Mouse (Mus musculus) liver, postnatal 0 days (tissue): ENCODE measurements around the gene Mrpl36. TPM values are rescaled to one million over a fixed set of nuclear protein-coding genes. Genes with fewer than 3 reads are reported as not detected.

Experiments
- ATAC-seq: fragments of 200-750 bp; cut with Nextera tagmentation; 2 replicates; pipeline ENCODE4 v1.8.0; 2017; ENCODE audit warnings: mild to moderate bottlenecking, moderate library complexity
- DNase-seq: peaks from one replicate; pipeline ENCODE4 v3.0.0-alpha.2; 2016
- H3K27ac ChIP-seq: fragments of 300-500 bp; sonication (generic); 2 replicates; pipeline ENCODE4 v1.5.1; 2014; ENCODE audit warnings: antibody characterized with exemption, moderate library complexity, mild to moderate bottlenecking, low read depth
- H3K27me3 ChIP-seq: fragments of 300-500 bp; sonication (generic); 2 replicates; pipeline ENCODE4 v1.6.1; 2014; ENCODE audit warnings: low read length, control low read depth, mixed read lengths; ENCODE audit not compliant: insufficient read depth
- H3K36me3 ChIP-seq: fragments of 300-500 bp; sonication (generic); replicated peaks from 2 replicates; pipeline ENCODE4 v1.6.1; 2014; ENCODE audit warnings: mild to moderate bottlenecking, control low read depth, low read length, moderate library complexity, mixed read lengths; ENCODE audit not compliant: insufficient read depth
- H3K4me1 ChIP-seq: fragments of 300-500 bp; sonication (generic); 2 replicates; pipeline ENCODE4 v1.6.1; 2014; ENCODE audit warnings: antibody characterized with exemption, mild to moderate bottlenecking, control low read depth; ENCODE audit not compliant: insufficient read depth
- H3K4me2 ChIP-seq: fragments of 300-500 bp; sonication (generic); 2 replicates; pipeline ENCODE4 v1.6.1; 2014; ENCODE audit warnings: low read depth, mild to moderate bottlenecking, low read length, moderate library complexity, mixed read lengths
- H3K4me3 ChIP-seq: fragments of 300-500 bp; sonication (generic); 2 replicates; pipeline ENCODE4 v1.5.1; 2014; ENCODE audit warnings: low read depth, low read length
- H3K9ac ChIP-seq: fragments of 300-500 bp; sonication (generic); replicated peaks from 2 replicates; pipeline ENCODE4 v1.6.1; 2014; ENCODE audit warnings: mild to moderate bottlenecking, moderate library complexity
- H3K9me3 ChIP-seq: fragments of 300-500 bp; sonication (generic); 2 replicates; pipeline ENCODE4 v1.6.1; 2016; ENCODE audit warnings: mild to moderate bottlenecking, control low read depth, low read length, mixed read lengths
- CTCF ChIP-seq: sonication (generic); IDR thresholded peaks from 2 replicates; pipeline ENCODE4 v1.5.1; 2016; ENCODE audit warnings: antibody characterized with exemption, low read depth
- EP300 ChIP-seq: IDR thresholded peaks from 2 replicates; pipeline ENCODE4 v1.6.1; 2016; ENCODE audit warnings: antibody characterized with exemption, low read depth, mild to moderate bottlenecking
- WGBS: fragments of 180-500 bp; shearing (Covaris S2); extraction: QIAGEN DNeasy Blood & Tissue Kit; methylation state at CpG from one replicate; pipeline ENCODE4 v1.1.7; 2014; ENCODE audit not compliant: insufficient replicate concordance; 5-methylcytosine and 5-hydroxymethylcytosine counted together
- polyA plus RNA-seq: library from polyadenylated mRNA; unstranded; fragments of >200 nt; fragmentation: Nextera tagmentation; extraction: Ambion mirVana; gene quantifications from 2 replicates; pipeline ENCODE4 v1.2.1, GENCODE M21; 2015

Mrpl36 gene
- polyA plus RNA-seq: 88.7 and 90.4 TPM in 2 replicates

GRCm38 (mm10) chr13:73327827-73328698 is at the start of gene Mrpl36, which contains the start of gene Ndufs6:
Mrpl36 (plus strand) TSS chr13:73328513.
Ndufs6 (minus strand) TSS chr13:73328542.
- DNase-seq: peak; percentile 93
- H3K9me3 ChIP-seq: no peaks in the 10 kb centered on the region
- peak within 1 kb of the TSS; percentile 95 for H3K4me3 ChIP-seq
- WGBS: 1% methylated on average over 45 of the region's 45 CpGs
- H3K36me3 ChIP-seq: peaks cover 23% of the 10 kb centered on the region
- no peak for TF ChIP-seq CTCF
- no peak for TF ChIP-seq EP300
- H3K27ac ChIP-seq: peak within 1 kb of the TSS; percentile 81
- H3K9ac ChIP-seq: peak within 1 kb of the TSS; percentile 83
- peak within 1 kb of the TSS; percentile 82 for H3K4me2 ChIP-seq
- H3K27me3 ChIP-seq: no peaks in the 10 kb centered on the region
- peak; percentile 86 for ATAC-seq
- peaks cover 16% of the 10 kb centered on the region for H3K4me1 ChIP-seq

DNA sequence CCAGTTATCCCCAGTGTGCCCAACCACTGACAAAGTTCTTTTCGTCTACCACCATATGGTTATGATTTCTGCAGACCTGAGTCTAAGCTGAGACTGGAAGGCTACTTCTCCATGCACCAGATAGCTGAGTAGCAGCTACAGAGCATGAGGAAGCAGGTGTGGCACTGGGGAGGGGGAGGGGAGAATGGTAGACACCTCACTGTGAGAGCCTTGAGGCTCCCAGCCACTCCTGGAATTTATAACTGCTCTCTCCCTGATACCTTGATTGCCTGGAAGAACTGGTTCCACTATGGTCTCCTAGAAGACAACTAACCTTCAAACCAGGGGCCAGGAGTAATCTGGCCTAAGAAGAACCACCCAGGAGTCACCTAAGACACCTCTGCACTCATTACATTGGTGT is 49.1 kb upstream of the Mrpl36 start:
- Histone ChIP-seq H3K4me3 (no peak overlapping the region), H3K4me1 (no peaks in the 10 kb centered on the region), H3K4me2 (no peak overlapping the region), H3K36me3 (no peaks in the 10 kb centered on the region), H3K9me3 (no peaks in the 10 kb centered on the region), H3K27ac (no peak overlapping the region), H3K9ac (no peak overlapping the region), H3K27me3 (peaks cover 2% of the 10 kb centered on the region; the same call in 1 of the 2 replicates)
- 52% methylated on average over 1 of the region's 1 CpGs for WGBS
- ATAC-seq (no peak), DNase-seq (no peak)
- no peak for TF ChIP-seq EP300
- no peak for TF ChIP-seq CTCF

DNA sequence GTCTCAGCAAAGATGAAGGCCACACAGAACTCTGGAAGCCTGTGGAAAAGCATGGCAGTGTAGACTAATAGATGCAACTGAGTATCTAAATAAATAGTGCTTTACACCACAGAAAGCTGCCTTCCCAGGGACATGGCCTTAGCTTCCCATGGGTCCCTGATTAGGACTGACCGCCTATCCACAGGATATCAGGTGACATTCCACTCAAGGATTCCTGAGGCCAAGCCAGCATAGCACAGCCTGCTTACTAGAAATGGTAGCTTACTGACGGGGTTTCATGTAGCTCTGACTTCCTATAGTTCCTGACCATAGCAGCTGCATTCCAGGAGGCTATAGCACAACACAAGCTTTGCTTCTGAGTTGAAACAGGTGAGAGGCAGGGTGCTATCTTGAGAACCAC is 45.9 kb upstream of the Mrpl36 start:
- WGBS: 55% methylated on average over 2 of the region's 2 CpGs
- no peak for TF ChIP-seq EP300
- no peak for TF ChIP-seq CTCF

GRCm38 (mm10) chr13:73283534-73283933 is 44.8 kb upstream of the Mrpl36 start:
- H3K4me2 ChIP-seq: no peak overlapping the region
- no peak overlapping the region for H3K27ac ChIP-seq
- ATAC-seq: no peak
- no peak overlapping the region for H3K9ac ChIP-seq
- H3K36me3 ChIP-seq: no peaks in the 10 kb centered on the region
- 64% methylated on average over 1 of the region's 1 CpGs for WGBS
- H3K9me3 ChIP-seq: no peaks in the 10 kb centered on the region
- no peak for DNase-seq
- TF ChIP-seq EP300: no peak
- TF ChIP-seq CTCF: no peak
- H3K4me3 ChIP-seq: no peak overlapping the region
- H3K27me3 ChIP-seq: no peaks in the 10 kb centered on the region
- no peaks in the 10 kb centered on the region for H3K4me1 ChIP-seq

More for the DNA sequence above, 45.9 kb upstream of the Mrpl36 start:
- no peak for ATAC-seq
- Histone ChIP-seq H3K4me2 (no peak overlapping the region), H3K27me3 (no peaks in the 10 kb centered on the region), H3K9me3 (no peaks in the 10 kb centered on the region), H3K4me1 (no peaks in the 10 kb centered on the region), H3K9ac (no peak overlapping the region), H3K4me3 (no peak overlapping the region), H3K27ac (no peak overlapping the region), H3K36me3 (no peaks in the 10 kb centered on the region)
- DNase-seq: no peak

DNA sequence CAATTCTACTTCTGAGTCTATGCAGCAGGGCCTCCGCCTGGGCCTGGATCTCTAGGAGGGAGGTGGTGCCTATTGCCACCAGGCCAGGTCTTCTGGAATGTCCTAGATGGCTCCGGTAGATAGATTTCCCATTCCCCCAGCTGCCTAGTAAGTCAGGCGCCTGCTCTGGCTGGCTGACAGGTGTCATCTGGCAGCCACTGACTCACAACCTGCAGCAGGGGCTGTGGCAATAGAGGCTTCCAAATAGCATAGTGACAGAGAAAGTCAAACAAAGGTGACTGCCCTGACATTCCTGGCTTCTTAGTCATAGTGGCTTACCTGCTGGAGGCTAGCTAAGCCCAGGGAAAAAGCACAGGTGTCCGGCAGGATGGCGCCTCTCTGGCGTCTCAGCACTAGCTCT is 38.1 kb upstream of the Mrpl36 start:
- DNase-seq (no peak), ATAC-seq (peak; percentile 56)
- no peak for TF ChIP-seq CTCF
- TF ChIP-seq EP300: no peak
- no peak overlapping the region for H3K4me2 ChIP-seq
- H3K27me3 ChIP-seq: no peaks in the 10 kb centered on the region
- H3K9me3 ChIP-seq: no peaks in the 10 kb centered on the region
- H3K9ac ChIP-seq: no peak overlapping the region
- H3K36me3 ChIP-seq: no peaks in the 10 kb centered on the region
- H3K27ac ChIP-seq: no peak overlapping the region
- H3K4me1 ChIP-seq: no peaks in the 10 kb centered on the region
- no peak overlapping the region for H3K4me3 ChIP-seq
- WGBS: 57% methylated on average over 6 of the region's 6 CpGs

DNA sequence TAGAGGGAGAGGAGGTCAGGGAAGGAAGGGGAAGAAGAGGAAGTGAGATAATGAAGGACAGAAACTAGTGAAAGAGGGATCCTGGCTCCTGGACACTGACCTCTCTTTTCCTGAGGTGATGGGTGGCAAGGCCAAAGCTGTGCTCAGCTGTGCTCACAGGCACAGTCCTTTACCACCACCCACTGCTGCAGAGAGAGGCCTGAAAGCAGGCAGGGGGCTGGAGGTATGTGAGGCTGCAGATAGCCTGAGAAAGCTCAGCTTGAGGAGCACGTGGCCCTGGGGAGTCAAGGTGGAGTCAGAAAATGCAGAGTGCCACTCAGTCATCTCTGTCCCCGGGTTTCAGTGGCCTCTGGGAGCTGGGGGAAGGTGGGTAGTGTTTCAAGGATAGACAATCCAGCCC is 37.2 kb upstream of the Mrpl36 start:
- WGBS: 22% methylated on average over 2 of the region's 2 CpGs
- Histone ChIP-seq H3K9me3 (no peaks in the 10 kb centered on the region), H3K27me3 (no peaks in the 10 kb centered on the region), H3K4me1 (no peaks in the 10 kb centered on the region), H3K27ac (no peak overlapping the region), H3K9ac (no peak overlapping the region), H3K4me2 (no peak overlapping the region), H3K36me3 (no peaks in the 10 kb centered on the region), H3K4me3 (no peak overlapping the region)
- ATAC-seq: no peak
- TF ChIP-seq EP300: no peak
- no peak for TF ChIP-seq CTCF
- no peak for DNase-seq
